Mouse (Mus musculus): ENCODE measurements around the gene Ttll7.

GRCm38 (mm10) chr3:146918323-146918722, 66.2 kb downstream of the Ttll7 start:
- TF ChIP-seq CTCF (conservative IDR thresholded peaks at IDR 0.05; ENCODE audit: low read length) (no peak), POU5F1 (IDR thresholded peaks at IDR 0.05; ENCODE audit: borderline replicate concordance, low read length) (no peak), NANOG (IDR thresholded peaks at IDR 0.05; ENCODE audit: borderline replicate concordance, low read length) (no peak)
